Mouse (Mus musculus): ENCODE results near the gene Adprh.
"Not testable (repeated sequence)": the region's sequence is repeated elsewhere in the genome, so short reads cannot be mapped to it uniquely, and the experiment has no call there.

Adprh gene

GRCm38 (mm10) chr16:38452442-38453202 lies at the start of gene Adprh:
Adprh (minus strand) TSS chr16:38452703.
- in situ Hi-C loops (cut with MboI, MseI), result no loop called here

- in situ Hi-C loops (cut with MboI, MseI), result no loop called here
Measured at GRCm38 (mm10) chr16:38496604-38497140, 44.2 kb upstream of the Adprh start.

GRCm38 (mm10) chr16:38493890-38494289 lies 41.4 kb upstream of the Adprh start:
- in situ Hi-C loops (cut with MboI, MseI), result no loop called here

GRCm38 (mm10) chr16:38492551-38492950 lies 40.0 kb upstream of the Adprh start:
- in situ Hi-C loops (cut with MboI, MseI), result no loop called here

- in situ Hi-C loops (cut with MboI, MseI), result loop anchor here (5.0 to 10.0 kb wide), 3 partner anchors 36 to 161 kb away; no protein-coding TSS in a partner anchor
Measured at GRCm38 (mm10) chr16:38483582-38484309, 31.2 kb upstream of the Adprh start.

GRCm38 (mm10) chr16:38482780-38483562 lies 30.5 kb upstream of the Adprh start:
- in situ Hi-C loops (cut with MboI, MseI), result loop anchor here (5.0 to 10.0 kb wide), 3 partner anchors 36 to 161 kb away; no protein-coding TSS in a partner anchor

- in situ Hi-C loops (cut with MboI, MseI), result loop anchor here (5.0 to 10.0 kb wide), 3 partner anchors 34 to 159 kb away; no protein-coding TSS in a partner anchor
Measured at GRCm38 (mm10) chr16:38481327-38481726, 28.8 kb upstream of the Adprh start.

- in situ Hi-C loops (cut with MboI, MseI), result no loop called here
Measured at GRCm38 (mm10) chr16:38478296-38478695, 25.8 kb upstream of the Adprh start.

GRCm38 (mm10) chr16:38477241-38477608 lies 24.7 kb upstream of the Adprh start:
- in situ Hi-C loops (cut with MboI, MseI), result not testable (repeated sequence)

GRCm38 (mm10) chr16:38476312-38477240 lies 24.1 kb upstream of the Adprh start:
- in situ Hi-C loops (cut with MboI, MseI), result no loop called here

- in situ Hi-C loops (cut with MboI, MseI), result no loop called here
Measured at GRCm38 (mm10) chr16:38475681-38476311, 23.3 kb upstream of the Adprh start.

GRCm38 (mm10) chr16:38474677-38475286 lies 22.3 kb upstream of the Adprh start:
- in situ Hi-C loops (cut with MboI, MseI), result no loop called here

GRCm38 (mm10) chr16:38473661-38474060 lies 21.2 kb upstream of the Adprh start:
- in situ Hi-C loops (cut with MboI, MseI), result no loop called here

GRCm38 (mm10) chr16:38472507-38472873 lies 20.0 kb upstream of the Adprh start:
- in situ Hi-C loops (cut with MboI, MseI), result no loop called here

- in situ Hi-C loops (cut with MboI, MseI), result no loop called here
Measured at GRCm38 (mm10) chr16:38471697-38472506, 19.4 kb upstream of the Adprh start.

- in situ Hi-C loops (cut with MboI, MseI), result no loop called here
Measured at GRCm38 (mm10) chr16:38469437-38469836, 16.9 kb upstream of the Adprh start.

GRCm38 (mm10) chr16:38468706-38469018 lies 16.2 kb upstream of the Adprh start:
- in situ Hi-C loops (cut with MboI, MseI), result no loop called here

GRCm38 (mm10) chr16:38467917-38468705 lies 15.6 kb upstream of the Adprh start:
- in situ Hi-C loops (cut with MboI, MseI), result no loop called here

Data from T-helper 2 cell (primary cell).